Mouse (Mus musculus) heart, embryonic 14.5 days (tissue): ENCODE data around the gene Adcy5. TPM values are rescaled to one million over a fixed set of nuclear protein-coding genes. Genes with fewer than 3 reads are reported as not detected.

Experiments used
- polyA plus RNA-seq: library from polyadenylated mRNA; unstranded; fragments of >200 nt; fragmentation: Nextera tagmentation; extraction: Ambion mirVana; gene quantifications from 2 replicates; pipeline ENCODE4 v1.2.1, GENCODE M21; 2014

The Adcy5 gene
- polyA plus RNA-seq, 1 experiment from 2014 or later, result 11.4 TPM

Other genes starting within 250 kb of the Adcy5 start
- gene Hacd2, start 132.4 kb upstream of the Adcy5 start, polyA plus RNA-seq, result 32.9 and 36.0 TPM in 2 replicates
- gene Sec22a, start 209.0 kb downstream of the Adcy5 start, polyA plus RNA-seq, result 39.8 and 45.6 TPM in 2 replicates